9 mouse cellular contexts compared by ENCODE assay signal in genomic region chr17:23674271-23674952, GRCm38 (mm10). TPM values are rescaled to one million over a fixed set of nuclear protein-coding genes. Genes with fewer than 3 reads are reported as not detected.
DNase-seq lines count a peak whose midpoint lies in the region; ATAC-seq and TF ChIP-seq lines count a peak whose summit lies in the region.
"Had no signal": no experiment of that assay in that cellular context is flagged by ENCODE, and none has a peak within 500 bp of the region (broad histone marks: within the 10 kb centered on the region; RNA-seq: fewer than 3 reads in every experiment).

No protein-coding gene starts in this region.

- H3K9me3 ChIP-seq in G1E (replicated peaks) = no peaks in the 10 kb centered on the region
- H3K9me3 ChIP-seq in embryonic facial prominence, embryonic 14.5 days (ENCODE audit: control insufficient read depth, low read length) = no peaks in the 10 kb centered on the region
- H3K9me3 ChIP-seq in hindbrain, embryonic 12.5 days (replicated peaks) = no peaks in the 10 kb centered on the region

- H3K27ac ChIP-seq in embryonic facial prominence, embryonic 14.5 days (replicated peaks; ENCODE audit: low read depth, low read length) = peak overlapping the region; percentile 33; the same call in 1 of the 2 replicates
- no peak overlapping the region for H3K27ac ChIP-seq in hindbrain, embryonic 12.5 days

- H3K4me3 ChIP-seq in G1E (ENCODE audit: low read depth, low read length) = peak overlapping the region; percentile 76
- peak overlapping the region; percentile 60 for H3K4me3 ChIP-seq in embryonic facial prominence, embryonic 14.5 days (ENCODE audit: low read depth, low read length)
- peak overlapping the region; percentile 57 for H3K4me3 ChIP-seq in hindbrain, embryonic 12.5 days

- H3K4me1 ChIP-seq in G1E (ENCODE audit: insufficient read depth, low read depth, low read length) = peaks cover 68% of the 10 kb centered on the region
- peaks cover 30% of the 10 kb centered on the region for H3K4me1 ChIP-seq in embryonic facial prominence, embryonic 14.5 days (ENCODE audit: control insufficient read depth, insufficient read depth, low read length)
- H3K4me1 ChIP-seq in hindbrain, embryonic 12.5 days = peaks cover 34% of the 10 kb centered on the region

- H3K27me3 ChIP-seq in G1E (ENCODE audit: insufficient read depth, low read length) = peaks cover 8% of the 10 kb centered on the region
- peaks cover 26% of the 10 kb centered on the region for H3K27me3 ChIP-seq in embryonic facial prominence, embryonic 14.5 days (replicated peaks; ENCODE audit: control insufficient read depth, insufficient read depth, low read length)
- peaks cover 45% of the 10 kb centered on the region for H3K27me3 ChIP-seq in hindbrain, embryonic 12.5 days

- peaks cover 42% of the 10 kb centered on the region for H3K36me3 ChIP-seq in G1E (replicated peaks)
- H3K36me3 ChIP-seq in embryonic facial prominence, embryonic 14.5 days (ENCODE audit: control insufficient read depth, insufficient read depth, low read length) = peaks cover 13% of the 10 kb centered on the region
- peaks cover 14% of the 10 kb centered on the region for H3K36me3 ChIP-seq in hindbrain, embryonic 12.5 days

- H3K4me2 ChIP-seq in embryonic facial prominence, embryonic 14.5 days (ENCODE audit: low read depth, low read length) = peak overlapping the region; percentile 97
- H3K4me2 ChIP-seq in hindbrain, embryonic 12.5 days (replicated peaks) = peak overlapping the region; percentile 75

- no peak for TF ChIP-seq CTCF in G1E (IDR thresholded peaks at IDR 0.05; ENCODE audit: low read depth, low read length)

- WGBS in embryonic facial prominence, embryonic 14.5 days = 30% methylated on average over 9 of the region's 9 CpGs
- 44% methylated on average over 9 of the region's 9 CpGs for WGBS in hindbrain, embryonic 12.5 days

- peak overlapping the region; percentile 63 for H3K9ac ChIP-seq in embryonic facial prominence, embryonic 14.5 days (ENCODE audit: low read depth, low read length)
- H3K9ac ChIP-seq in hindbrain, embryonic 12.5 days = peak overlapping the region; percentile 72

- DNase-seq in adrenal gland, adult (ENCODE audit: inconsistent age in 2 of 2, low spot score in 1 of 2) = peak; percentile 56 to 77
- DNase-seq in adrenal gland, postnatal 4 days (ENCODE audit: low spot score in 2 of 2) = no peak
- DNase-seq in G1E (ENCODE audit: low spot score) = no peak
- no peak for DNase-seq in embryonic facial prominence, embryonic 14.5 days (ENCODE audit: low spot score)
- DNase-seq in lung, postnatal 10 days = peak; percentile 21
- DNase-seq in thymus, postnatal 36 days = no peak
- no peak for DNase-seq in left cerebral cortex, adult 9 months (ENCODE audit: low spot score in 2 of 2)

- ATAC-seq in G1E (ENCODE audit: extremely low read depth, insufficient number of reproducible peaks, low FRiP score, poor library complexity, severe bottlenecking) = no peak
- ATAC-seq in embryonic facial prominence, embryonic 14.5 days (ENCODE audit: low read depth) = no peak
- no peak; the same call in 1 of the 2 replicates for ATAC-seq in hindbrain, embryonic 12.5 days (ENCODE audit: low FRiP score)

RNA-seq across cellular contexts. Expression of gene Thoc6, which starts 0.7 kb away (rescaled TPM):
- 10 to 100 TPM; 26.7 to 27.5 TPM for total RNA-seq in adrenal gland, postnatal 4 days (2021)
- total RNA-seq in G1E (2014; fragmentation: Nextera tagmentation) (12.0 and 21.6 TPM in 2 replicates), G1E (2017) (44.7 and 48.6 TPM in 2 replicates)
- polyA plus RNA-seq in G1E (2012) = 79.7 and 80.0 TPM in 2 replicates
- 35.1 and 38.1 TPM in 2 replicates for polyA plus RNA-seq in embryonic facial prominence, embryonic 14.5 days (2014; fragmentation: Nextera tagmentation; extraction: Ambion mirVana)
- 43.8 and 47.5 TPM in 2 replicates for polyA plus RNA-seq in hindbrain, embryonic 12.5 days (2016; fragmentation: Nextera tagmentation; extraction: Ambion mirVana)

RNA-seq across cellular contexts. Expression of gene Hcfc1r1, which starts 1.0 kb away (rescaled TPM):
- total RNA-seq in adrenal gland, postnatal 4 days (2021) = 100 to 1,000 TPM; 132 to 134 TPM
- total RNA-seq in G1E (2014; fragmentation: Nextera tagmentation) (42.3 and 54.4 TPM in 2 replicates), G1E (2017) (44.6 and 48.4 TPM in 2 replicates)
- polyA plus RNA-seq in G1E (2012) = 330 and 356 TPM in 2 replicates
- 94.8 and 107 TPM in 2 replicates for polyA plus RNA-seq in embryonic facial prominence, embryonic 14.5 days (2014; fragmentation: Nextera tagmentation; extraction: Ambion mirVana)
- polyA plus RNA-seq in hindbrain, embryonic 12.5 days (2016; fragmentation: Nextera tagmentation; extraction: Ambion mirVana) = 65.5 and 69.0 TPM in 2 replicates

RNA-seq across cellular contexts. Expression of gene Tnfrsf12a, which starts 2.9 kb away (rescaled TPM):
- total RNA-seq in adrenal gland, postnatal 4 days (2021) = 10 to 100 TPM; 53.2 to 53.8 TPM
- total RNA-seq in G1E (2014; fragmentation: Nextera tagmentation) = 1.3 and 3.4 TPM in 2 replicates
- total RNA-seq in G1E (2017) = 5.0 and 5.7 TPM in 2 replicates
- polyA plus RNA-seq in G1E (2012) = 4.8 and 5.5 TPM in 2 replicates
- polyA plus RNA-seq in embryonic facial prominence, embryonic 14.5 days (2014; fragmentation: Nextera tagmentation; extraction: Ambion mirVana) = 23.3 and 30.7 TPM in 2 replicates
- polyA plus RNA-seq in hindbrain, embryonic 12.5 days (2016; fragmentation: Nextera tagmentation; extraction: Ambion mirVana) = 2.8 and 4.2 TPM in 2 replicates

RNA-seq across cellular contexts. Expression of gene Cldn6, which starts 4.6 kb away (rescaled TPM):
- total RNA-seq in adrenal gland, postnatal 4 days (2021) = 10 to 100 TPM in 1 of 2 experiments, not detected in 1; 12.1 TPM
- total RNA-seq in G1E (2014; fragmentation: Nextera tagmentation) (not detected in 2 replicates), G1E (2017) (not detected in 2 replicates)
- not detected in 2 replicates for polyA plus RNA-seq in G1E (2012)
- polyA plus RNA-seq in embryonic facial prominence, embryonic 14.5 days (2014; fragmentation: Nextera tagmentation; extraction: Ambion mirVana) = 17.0 and 22.6 TPM in 2 replicates
- 14.6 and 35.0 TPM in 2 replicates for polyA plus RNA-seq in hindbrain, embryonic 12.5 days (2016; fragmentation: Nextera tagmentation; extraction: Ambion mirVana)
- total RNA-seq: hematopoietic stem cell, adult 5-6 weeks had no signal

RNA-seq across cellular contexts. Expression of gene Cldn9, which starts 9.4 kb away (rescaled TPM):
- total RNA-seq in adrenal gland, postnatal 4 days (2021) = 1 to 10 TPM in 1 of 2 experiments, not detected in 1; 2.4 TPM
- not detected in 2 replicates for total RNA-seq in G1E (2014; fragmentation: Nextera tagmentation)
- total RNA-seq in G1E (2017) = not detected in 2 replicates
- polyA plus RNA-seq in G1E (2012) = not detected in 2 replicates
- 14.6 and 17.9 TPM in 2 replicates for polyA plus RNA-seq in embryonic facial prominence, embryonic 14.5 days (2014; fragmentation: Nextera tagmentation; extraction: Ambion mirVana)
- 5.5 and 14.6 TPM in 2 replicates for polyA plus RNA-seq in hindbrain, embryonic 12.5 days (2016; fragmentation: Nextera tagmentation; extraction: Ambion mirVana)
- total RNA-seq: hematopoietic stem cell, adult 5-6 weeks had no signal

Comparison
In these comparisons a context has a peak if more than half of its experiments do, and no peak if none do; other contexts are left out.
1. DNase-seq: peak in adrenal gland, adult (2 of 2) and lung, postnatal 10 days (single experiment); none in adrenal gland, postnatal 4 days (0 of 2), G1E (single experiment), embryonic facial prominence, embryonic 14.5 days (single experiment), thymus, postnatal 36 days (0 of 2) and left cerebral cortex, adult 9 months (0 of 2).
2. Peak in every context shown above with its lines, with median percentiles within 50 percentile points of each other: H3K4me3 ChIP-seq.